Mouse (Mus musculus) spleen, postnatal 36 days (tissue): ENCODE measurements around the gene Rassf5.

ENCODE experiments used
- DNase-seq, 2 experiments: peaks; one replicate each; pipeline ENCODE4 v3.0.0; 2022; ENCODE audit warnings: low spot score in 2 of 2, mixed read lengths in 1 of 2

Rassf5 gene

DNA sequence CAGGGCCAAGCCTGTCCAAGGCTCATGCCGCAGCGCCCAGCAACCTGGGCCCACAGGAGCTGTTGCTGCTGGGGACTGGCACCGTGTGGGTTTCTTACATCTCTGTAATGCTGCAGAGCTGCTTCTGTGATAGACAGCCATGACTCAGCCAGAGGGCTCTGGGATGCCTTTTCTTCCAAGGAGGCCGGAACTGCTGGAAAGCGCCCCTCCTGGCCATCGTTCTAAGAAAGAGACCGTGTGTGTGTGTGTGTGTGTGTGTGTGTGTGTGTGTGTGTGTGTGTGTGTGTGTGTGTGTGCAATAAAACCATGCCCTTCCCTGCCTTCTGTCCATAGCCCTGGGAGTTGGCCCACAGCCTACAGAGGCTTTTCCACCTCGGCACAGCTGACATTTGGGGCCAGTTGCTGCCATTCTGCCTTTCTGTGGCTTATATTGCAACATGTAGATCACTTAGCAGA is 35.1 kb downstream of the Rassf5 start:
- no peak for DNase-seq

DNA sequence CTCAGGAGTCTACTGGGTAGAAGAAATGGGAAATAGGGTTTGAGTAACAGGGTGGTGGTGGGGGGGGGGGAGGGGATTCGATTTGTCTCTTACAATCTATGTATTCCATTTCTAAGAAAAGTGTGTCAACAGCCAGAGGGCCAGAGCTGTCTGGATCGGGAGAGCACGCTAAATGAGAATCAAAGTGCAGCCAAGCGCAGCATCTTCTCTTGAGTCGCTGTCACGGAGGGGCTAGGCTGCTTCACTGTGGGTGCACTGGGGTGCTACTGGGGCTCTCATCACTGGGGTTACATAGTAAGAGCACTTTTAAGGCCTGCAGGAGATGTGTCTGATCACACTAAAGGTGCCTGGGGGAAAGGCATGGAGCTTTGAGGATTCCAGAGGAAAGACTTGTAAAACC is 36.3 kb downstream of the Rassf5 start:
- no peak for DNase-seq

- no peak for DNase-seq
Measured at GRCm38 (mm10) chr1:131208081-131208480, 37.0 kb downstream of the Rassf5 start.

DNA sequence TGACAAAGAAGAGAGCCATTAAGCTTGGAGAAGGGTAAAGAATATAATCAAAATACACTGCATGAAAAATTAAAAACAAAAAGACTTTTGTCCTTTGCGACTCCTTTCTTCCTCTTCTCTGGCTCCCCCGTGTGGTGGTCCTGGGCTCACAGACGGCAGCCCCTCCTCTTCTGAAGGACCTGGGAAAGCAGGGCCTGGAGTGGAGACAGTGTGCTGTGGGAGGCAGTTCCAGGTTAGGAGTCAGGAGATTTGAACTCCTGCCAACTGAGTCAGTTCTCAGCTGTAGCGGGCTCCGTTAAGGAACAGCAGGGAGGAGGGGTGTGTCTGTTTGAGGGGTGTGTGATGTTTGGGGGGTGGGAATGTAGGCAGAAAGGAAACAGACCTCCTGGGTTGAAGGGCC is 37.5 kb downstream of the Rassf5 start:
- peak; percentile 62 to 74 for DNase-seq

DNA sequence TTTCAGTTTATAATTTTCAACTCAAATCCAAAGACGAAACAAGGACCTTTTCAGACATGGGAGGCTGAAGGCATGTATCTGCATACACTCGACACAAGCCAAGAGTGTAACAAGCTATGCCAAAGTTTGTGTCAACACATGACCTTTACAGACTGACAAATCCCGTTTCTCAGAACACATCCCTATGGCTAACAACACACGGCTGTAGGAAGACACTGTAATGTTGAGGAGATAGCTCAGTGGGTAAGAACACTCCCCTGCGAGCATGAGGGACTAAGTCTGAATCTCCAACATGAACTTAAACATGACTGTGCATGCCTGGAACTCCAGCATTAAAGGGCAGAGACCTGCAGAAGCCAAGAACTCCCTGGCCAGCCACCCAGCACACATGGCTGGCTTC is 38.7 kb downstream of the Rassf5 start:
- no peak for DNase-seq

GRCm38 (mm10) chr1:131204461-131204860 is 40.6 kb downstream of the Rassf5 start:
- DNase-seq, result peak; percentile 33 to 41

DNA sequence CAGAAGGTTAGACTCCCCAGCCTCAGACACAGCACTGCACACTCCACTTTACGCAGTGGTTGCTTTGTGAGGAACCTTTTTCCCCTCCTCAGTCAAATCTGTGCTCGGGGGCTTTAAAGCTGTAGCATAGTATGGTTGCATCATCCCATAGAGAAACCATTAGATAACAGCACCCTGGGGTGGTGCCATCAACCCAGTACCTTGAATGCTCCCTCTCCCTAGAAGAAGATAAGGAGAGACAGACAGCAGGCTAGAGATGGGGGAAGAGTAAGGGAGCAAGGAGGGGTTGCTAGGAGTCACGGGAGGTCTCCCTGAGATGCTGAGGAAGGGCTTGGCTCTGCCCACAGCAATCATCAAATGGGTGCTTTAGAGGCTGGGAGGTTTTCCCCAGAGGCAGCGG is 43.7 kb downstream of the Rassf5 start:
- DNase-seq, result no peak

DNA sequence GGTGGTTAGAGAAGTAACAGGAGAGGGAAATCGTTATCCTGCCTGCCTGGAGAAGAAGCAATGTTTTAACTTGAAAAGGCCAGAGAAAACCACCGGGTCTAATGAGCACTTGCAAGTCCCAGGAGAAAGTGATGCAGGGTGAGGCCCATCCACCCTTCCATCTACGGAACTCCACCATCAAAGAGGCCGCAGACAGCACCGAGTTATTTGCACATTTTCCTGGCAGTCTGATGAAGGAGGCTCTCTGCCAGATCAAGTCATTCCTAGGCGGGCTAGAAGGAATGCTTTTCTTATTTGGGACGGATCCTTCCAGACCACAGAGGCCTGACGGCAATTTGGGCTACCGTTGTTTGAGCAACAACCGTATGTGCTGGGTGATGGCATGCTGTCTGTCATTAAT is 44.5 kb downstream of the Rassf5 start:
- DNase-seq, result no peak

- DNase-seq, result peak; percentile 96 to 98
Measured at GRCm38 (mm10) chr1:131199976-131200375, 45.1 kb downstream of the Rassf5 start.

GRCm38 (mm10) chr1:131199118-131199821 is 45.8 kb downstream of the Rassf5 start:
- DNase-seq, result peak; percentile 44 to 50

GRCm38 (mm10) chr1:131198417-131198960 is 46.6 kb downstream of the Rassf5 start:
- peak; percentile 42 to 54 for DNase-seq

GRCm38 (mm10) chr1:131196107-131196506 is 49.0 kb downstream of the Rassf5 start:
- DNase-seq, result no peak

DNA sequence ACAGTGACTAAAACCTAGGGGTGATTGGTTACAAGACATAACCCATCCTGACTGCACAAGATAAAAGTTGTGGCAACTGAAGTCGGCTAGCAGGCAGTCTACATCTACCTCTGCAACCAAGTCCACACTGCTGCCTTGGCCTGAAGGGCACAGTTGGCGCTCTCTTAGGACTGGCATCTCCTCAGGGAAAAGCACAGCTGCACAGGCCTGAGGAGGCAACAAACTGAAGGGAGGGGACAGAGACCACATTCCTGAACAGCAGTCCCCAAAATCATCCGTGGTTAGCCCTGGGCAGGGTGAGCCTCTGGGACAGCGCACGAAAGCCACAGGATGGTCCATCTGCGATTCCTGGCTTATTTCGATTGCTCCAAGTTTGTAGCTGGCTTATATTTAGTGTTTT is 49.4 kb downstream of the Rassf5 start:
- DNase-seq, result no peak

DNA sequence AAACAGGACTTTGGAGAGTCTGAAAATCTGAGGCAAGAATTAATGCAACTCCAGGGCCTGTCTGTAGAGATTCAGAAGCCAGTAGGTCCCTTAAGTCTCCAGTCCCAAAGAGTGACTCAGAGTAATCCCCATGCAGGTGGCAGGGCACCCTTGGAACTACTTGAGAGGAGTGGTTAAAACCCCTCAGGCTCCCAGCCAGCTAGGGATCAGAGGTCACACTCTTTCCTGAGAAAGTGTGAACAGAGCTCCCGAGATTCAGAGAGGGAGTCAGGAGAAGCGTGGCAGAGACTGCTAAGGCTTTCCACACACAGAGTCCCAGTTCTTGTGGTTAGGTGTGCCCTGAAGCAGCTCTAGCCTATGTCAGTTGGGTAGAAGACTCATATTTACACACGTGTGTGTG is 51.3 kb downstream of the Rassf5 start:
- DNase-seq, result no peak

DNA sequence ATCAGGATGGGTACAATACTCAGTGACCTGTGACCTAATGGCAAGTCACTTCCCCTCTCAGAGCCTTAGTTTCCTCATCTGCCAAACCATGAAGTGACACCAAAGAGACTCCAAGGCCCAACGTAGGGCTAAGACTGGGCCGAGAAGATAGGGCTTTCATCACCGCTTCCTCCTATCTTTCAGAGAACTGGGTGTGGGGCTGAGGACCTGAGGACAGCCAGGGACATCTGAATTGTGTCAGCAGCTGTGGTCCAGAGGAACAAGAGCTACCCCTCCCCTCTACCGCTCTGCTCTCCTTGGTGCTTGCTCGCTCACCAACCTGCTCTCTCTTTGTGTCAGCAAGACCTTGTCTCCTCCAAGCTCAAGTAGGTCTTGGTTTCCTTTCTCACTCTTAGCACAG is 56.4 kb downstream of the Rassf5 start:
- peak; percentile 51 to 61 for DNase-seq

DNA sequence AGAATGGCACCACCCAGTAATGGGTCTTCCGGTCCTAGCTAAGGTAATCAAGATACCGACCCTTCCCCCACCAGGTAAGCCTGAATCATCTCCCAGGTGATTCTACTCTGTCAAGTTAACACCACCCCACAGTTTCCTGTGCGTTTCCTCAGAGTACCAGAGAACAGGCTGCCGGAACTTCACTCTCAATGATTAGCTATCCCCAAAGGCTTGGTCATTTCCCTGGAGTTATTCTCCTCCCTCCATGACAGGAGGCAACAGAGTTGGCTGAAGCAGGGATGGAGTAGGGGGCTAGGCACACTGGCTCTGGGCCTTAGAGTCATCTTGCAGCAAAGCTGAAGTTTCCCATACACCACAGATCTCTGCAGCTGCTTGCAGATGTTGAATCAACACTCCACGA is 57.2 kb downstream of the Rassf5 start:
- DNase-seq, result no peak

DNA sequence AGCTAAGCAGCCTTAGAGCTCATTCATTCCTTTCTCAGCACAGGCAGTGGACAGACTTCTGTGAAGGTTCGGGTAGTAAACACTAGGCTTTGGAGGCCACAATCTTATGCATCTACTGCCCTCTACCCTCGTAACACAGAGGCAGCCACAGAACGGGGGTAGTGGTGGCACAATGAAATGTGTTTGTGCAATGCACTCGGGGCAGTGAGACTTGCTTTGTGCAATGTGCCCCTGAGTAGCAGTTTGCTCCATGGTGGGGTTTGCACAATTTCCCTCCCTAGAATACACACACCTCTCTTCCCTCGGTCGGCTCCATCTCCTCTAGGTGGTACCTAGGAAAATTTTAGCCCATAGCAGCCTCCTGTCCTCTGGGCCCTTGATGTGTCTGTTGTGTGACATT is 58.1 kb downstream of the Rassf5 start:
- DNase-seq, result no peak

DNA sequence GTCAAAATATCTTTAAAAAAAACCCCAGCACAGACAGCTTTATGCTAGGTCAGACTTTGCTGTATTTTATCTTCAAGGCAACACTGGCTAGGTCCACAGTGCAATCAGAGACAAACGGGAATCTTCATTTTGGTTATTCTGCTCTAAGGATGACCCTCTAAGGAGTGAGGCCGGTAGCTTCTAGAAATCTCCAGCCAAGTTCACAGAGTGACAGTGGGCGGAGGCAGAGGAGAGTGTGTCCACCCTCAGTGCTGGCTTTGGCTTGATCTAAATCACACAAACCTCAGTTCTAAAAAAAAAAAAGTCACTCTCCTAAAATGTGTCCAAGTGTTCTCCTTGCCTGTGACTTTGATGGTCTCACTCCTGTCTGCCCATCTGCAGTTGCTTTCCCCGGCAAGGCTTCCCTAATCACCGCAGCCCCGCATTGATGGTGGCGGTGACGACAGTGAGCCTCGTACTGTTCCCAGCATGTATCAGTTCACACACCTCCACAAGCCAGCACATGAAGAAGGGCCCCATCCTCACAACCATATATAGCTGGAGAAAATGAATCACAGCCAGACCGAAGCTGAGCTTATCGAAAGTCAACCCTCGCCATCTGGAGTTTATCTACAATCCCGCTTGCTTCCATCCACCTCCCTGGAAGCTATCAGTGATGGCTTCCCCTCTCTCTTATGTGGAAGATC is 59.1 kb downstream of the Rassf5 start:
- DNase-seq, result no peak

DNA sequence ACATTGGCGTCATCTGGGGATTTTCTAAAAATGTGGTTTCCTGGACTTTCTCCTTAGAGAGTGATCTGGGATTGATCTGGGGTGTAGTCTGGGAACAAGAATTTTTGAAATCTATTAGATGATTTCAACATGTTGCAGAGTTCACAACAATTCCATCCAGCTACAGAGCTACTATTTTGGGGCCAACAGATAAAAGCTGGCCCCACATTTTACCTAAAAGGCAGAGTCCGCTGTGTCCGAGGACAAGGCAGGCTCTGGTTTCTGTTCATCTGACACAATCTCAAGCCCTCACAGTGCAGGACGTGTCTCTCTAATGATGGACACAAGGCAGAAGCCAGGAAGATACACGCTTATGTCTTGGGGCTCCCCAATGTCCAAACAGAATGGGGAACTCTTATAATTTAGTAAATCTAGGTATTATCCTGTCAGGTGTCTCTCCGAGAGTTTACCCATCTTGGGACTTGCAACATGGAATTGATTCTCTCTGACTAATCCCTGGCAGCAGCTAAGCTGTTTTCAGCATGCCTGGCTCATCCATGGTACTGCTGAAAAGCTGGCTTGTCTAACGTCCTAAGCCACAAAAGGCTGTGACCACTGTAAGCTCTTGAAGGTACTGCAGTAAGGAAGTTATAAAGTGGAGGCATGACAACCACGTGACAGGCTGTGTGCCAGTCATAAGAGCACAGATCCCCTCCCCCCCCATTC is 60.0 kb downstream of the Rassf5 start:
- DNase-seq, result no peak

- DNase-seq, result peak; percentile 18 to 43
Measured at GRCm38 (mm10) chr1:131184253-131184955, 60.7 kb downstream of the Rassf5 start.

- no peak for DNase-seq
Measured at GRCm38 (mm10) chr1:131183201-131183600, 61.9 kb downstream of the Rassf5 start.
